Mouse (Mus musculus): ENCODE data around the gene Map2k5.

Map2k5 gene

DNA sequence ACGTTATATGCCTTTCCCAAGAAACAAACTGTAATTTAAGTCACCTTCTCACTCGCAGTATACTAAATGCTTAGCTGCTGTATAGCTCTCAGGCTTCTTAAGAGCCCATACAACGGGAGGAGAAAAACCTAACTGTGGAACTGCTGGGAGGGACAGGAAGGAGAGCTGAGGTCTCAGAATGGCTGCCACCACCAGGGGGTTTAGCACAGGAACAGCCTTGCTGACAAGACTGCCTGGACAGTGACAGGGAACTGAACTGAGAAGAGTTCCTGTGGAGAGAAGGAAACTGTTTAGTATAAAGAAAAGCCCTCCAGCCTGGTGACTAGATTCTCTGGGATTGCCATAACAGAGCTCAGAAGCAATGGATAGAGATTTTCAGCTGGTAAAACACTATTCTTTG lies 35.9 kb downstream of the Map2k5 start:
- ATAC-seq (ENCODE audit: low TSS enrichment), result no peak

DNA sequence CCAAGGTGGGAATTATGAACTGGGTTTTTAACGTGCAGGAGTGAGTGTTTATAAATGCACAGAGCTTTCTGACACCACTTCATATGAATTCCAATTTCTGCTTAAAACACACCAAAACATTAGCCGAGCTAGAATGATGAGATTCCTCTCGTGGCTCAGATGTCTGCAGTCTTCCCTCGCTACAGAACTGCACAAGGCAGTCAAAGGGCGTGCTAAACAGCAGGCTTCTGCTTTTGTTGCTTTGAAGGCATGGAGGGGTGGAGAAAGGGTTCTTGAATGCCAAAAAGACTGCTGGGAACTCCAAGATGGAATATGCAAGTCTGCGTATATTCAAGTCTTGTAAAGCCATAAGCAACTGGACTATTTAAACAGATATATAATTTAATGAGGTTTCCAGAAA lies 38.4 kb downstream of the Map2k5 start:
- no peak for ATAC-seq (ENCODE audit: low TSS enrichment)

DNA sequence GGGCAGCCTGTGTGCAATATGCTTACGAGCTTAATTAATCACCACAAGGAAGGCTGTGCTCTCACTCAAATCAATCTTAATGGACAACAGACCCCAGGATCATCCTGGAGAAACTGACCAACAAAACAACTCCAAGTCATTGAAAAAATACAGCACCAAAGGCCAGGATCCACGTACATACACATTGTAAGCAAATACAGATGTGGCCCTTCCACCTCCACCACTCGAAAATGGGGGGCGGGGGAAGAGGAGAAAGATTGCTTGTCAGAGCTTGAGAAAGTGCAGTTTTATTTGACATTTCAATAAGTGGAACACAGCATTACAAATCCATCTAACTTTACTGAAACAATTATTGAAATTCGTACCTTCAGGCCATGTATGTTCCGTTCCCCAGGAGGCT lies 39.0 kb downstream of the Map2k5 start:
- ATAC-seq (ENCODE audit: low TSS enrichment), result no peak

DNA sequence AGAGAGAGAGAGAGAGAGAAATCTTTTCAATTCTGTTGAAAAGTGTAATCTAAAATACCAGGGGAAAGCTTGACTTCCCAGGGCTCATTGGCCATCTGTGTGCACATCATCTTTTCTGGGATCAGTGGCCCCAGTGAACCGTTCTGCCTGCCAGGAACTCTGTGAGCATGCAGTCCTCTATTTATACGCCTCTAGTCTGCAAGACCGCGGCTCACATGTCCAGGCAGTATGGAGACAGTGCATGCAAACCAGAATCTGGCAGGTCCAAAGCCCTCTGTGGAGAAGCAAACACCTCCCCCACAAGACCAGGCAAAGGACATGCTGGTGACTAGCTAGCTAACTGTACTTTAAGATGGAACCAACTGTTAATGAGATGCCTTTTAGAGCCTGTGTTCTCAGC lies 41.9 kb downstream of the Map2k5 start:
- no peak for ATAC-seq (ENCODE audit: low TSS enrichment)

DNA sequence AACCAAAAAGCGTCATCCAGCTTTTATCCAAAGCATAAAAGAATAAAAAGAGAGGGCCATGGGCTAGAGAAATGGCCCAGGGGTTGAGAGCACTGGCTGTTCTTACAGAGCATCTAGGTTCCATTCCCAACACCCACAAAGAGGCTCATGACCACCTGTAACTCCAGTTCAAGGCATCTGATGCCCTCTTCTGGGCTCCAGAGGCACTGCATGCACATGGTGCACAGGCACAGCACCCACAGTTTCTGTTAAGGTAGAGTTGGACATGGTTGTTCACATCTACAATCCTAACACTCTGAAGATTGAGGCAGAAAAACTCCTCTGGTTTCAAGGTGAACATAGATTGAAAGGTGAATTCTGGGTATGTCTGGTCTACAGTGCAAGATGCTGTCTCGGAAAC lies 44.6 kb downstream of the Map2k5 start:
- ATAC-seq (ENCODE audit: low TSS enrichment), result no peak

DNA sequence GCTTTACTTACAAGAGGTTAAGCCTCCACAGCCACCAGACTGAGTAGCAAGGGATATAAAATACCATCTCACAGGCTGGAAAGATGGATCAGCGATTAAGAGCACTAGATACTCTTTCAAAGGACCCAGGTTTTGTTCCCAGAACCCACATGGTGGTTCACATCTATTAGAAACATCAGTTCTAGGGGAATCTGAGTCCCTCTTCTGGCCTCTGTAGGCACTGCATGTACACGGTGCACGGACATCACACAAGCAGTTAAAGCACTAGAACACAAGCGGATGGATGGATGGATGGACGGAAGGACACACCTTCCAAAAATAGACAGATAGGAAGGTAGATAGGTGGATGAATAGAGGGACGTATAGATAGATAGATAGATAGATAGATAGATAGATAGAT lies 46.5 kb downstream of the Map2k5 start:
- ATAC-seq (ENCODE audit: low TSS enrichment), result no peak

DNA sequence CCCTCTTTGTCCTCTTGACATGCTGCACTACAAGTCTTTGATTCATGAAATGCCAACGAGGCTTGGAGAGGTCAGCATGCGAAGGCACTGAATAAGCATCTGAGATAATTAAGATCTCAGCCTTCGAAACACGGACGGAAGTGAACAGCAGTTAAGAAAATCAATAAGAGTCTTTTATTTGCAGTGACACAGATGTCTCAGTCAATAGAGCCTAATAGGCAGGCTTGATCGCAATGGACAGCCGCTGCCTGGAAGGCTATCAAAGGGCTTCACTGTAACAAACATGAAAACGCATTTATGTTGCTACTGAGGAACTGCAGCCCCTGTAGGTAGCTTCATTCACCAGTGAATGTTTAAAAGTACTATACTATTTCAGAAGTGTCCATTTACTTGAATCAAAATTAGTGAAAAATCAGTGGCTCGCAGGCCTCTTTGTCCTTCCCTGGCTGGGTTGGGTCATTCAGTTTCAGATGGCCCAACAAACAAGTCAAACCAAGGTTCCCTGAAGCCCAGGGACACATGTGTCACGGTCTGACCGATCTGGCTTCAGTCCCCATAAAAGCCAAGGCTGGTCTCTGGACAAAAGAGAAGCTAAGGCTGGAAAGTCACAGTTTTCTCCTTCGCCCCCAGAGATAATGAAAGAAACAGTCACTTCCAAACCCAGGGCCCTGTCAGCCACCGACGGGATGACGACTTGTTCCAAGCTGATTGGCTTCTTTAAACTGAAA lies 48.6 kb downstream of the Map2k5 start:
- no peak for ATAC-seq (ENCODE audit: low TSS enrichment)

DNA sequence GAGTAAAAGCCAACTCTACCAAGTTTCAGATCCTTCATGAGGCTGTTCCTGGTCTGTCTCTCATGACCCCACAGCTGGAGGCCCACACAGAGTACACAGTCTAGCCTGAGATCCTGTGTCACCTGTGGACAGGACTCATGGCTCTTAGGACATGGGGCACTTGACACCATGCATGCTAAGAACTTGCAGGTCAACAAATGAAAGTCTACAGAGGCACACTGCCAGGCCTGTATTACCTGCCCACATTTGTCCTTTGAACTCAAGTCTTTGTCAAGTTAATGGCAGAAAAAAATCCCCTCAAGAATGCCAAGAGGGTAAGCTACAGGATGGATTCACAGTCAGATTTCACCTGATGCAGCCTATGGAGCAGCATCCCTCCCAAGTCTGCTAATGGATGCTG lies 62.5 kb downstream of the Map2k5 start:
- no peak for ATAC-seq (ENCODE audit: low TSS enrichment)

DNA sequence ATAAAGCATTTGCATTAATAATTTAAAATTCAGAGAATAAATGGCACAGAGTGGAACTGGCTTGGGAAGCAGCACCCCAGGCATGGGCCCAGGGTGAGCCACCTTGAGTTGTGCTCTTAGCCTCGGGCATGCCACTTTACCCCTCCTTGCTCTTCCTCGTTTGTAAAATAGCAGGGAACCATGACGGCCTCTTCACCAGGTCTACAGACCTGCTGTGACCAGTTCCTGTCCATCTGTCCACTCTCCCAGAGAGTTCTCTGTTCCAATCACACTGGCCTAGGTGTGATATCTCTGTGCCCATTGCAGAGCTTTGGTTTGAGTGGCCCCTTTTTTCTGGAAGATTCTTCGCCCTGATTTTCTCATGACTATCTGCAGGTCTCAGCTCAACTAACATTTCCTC lies 63.6 kb downstream of the Map2k5 start:
- no peak for ATAC-seq (ENCODE audit: low TSS enrichment)

DNA sequence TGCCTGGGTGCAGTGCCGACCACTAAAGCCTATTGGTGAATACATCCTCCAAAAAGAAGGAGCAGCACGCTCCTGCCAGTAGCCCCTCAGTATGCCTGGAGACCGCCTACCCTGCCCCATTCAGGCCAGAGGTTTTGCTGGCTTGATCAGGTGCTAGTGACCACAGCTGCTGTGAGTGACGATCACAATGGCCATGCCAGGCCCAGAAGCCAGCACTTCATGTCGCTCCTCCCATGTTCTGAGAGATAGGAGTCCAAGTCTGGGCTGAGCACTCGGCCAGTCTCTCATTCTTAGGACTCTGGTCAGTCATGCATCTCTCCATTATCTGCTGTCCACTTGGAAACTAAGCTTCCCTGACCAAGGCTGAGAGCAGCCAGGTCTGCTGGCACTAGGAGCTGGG lies 67.7 kb downstream of the Map2k5 start:
- no peak for ATAC-seq (ENCODE audit: low TSS enrichment)

DNA sequence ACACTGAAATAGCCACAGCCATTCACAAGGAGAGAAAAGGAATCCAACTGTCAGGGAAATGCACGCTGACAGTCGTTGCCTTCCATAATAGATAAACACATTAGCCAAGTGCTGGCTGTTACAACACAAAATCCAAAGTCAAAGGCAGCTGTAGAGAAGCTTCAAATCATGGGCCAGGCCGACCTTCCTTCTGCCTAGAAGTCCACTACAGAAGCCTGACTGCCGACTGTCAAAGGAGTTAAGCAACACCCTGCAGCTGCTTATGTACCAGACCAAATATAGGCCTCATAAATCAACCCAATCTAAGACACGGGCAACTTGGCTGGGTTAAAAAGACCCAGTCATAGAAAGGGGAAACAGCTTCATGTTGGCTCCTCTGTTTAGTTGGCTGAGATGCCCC lies 68.7 kb downstream of the Map2k5 start:
- ATAC-seq (ENCODE audit: low TSS enrichment), result no peak

DNA sequence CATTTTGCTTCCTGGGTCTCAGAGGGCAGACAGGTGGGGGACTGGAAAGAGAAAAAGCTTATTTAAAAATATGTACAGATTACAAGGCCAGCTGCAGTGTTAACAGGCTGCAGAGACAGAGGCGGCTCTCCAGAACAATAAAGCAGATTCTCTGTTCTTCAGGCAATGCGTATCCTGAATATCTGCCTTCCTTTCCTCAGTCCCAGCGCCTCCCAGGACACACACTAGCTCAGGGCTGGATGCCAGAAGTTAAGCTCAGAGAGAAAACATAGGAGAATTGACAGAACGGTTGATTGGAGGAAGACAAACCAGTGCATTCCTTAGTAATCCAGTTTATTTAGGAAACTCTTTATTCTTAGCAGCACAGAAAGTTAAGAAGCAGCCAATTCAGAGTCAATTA lies 69.3 kb downstream of the Map2k5 start:
- ATAC-seq (ENCODE audit: low TSS enrichment), result no peak

DNA sequence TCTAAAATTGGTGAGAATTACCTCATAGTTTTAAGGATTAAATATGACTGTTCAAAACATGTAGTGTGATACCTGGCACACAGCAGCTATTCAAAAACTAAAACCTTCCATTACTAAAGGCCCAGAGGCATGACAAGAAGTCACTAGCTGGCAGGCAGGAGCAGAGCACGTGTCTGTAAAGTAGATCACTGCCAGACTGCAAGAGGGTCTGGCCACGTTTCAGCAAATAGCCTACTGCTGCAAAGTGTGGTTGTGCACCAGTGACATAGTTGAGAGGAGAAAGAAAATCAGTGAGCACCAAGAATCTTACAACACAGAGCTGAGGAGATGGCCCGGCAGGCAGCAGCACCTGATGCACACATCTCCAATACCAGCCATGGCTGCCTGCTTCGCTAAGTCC lies 75.2 kb downstream of the Map2k5 start:
- no peak for ATAC-seq (ENCODE audit: low TSS enrichment)

DNA sequence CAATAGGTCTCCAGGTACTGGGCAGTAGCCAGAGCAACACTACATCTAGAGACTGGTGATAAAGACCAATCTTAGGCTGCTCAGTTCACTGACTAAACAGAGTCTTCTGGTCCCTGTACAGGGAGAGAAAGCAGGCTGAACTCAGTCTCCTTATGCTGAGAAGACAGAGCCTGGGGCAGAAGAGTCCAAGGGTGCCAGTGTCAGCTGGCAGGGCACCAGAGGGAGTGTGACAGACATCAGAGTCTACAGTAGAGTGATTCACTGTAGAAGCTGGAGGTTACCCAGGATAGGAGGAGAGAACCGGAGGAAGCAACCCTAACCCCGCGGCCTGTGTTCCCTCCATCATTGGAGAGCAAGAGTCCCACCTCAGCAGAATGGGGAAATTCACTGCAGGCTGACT lies 79.0 kb downstream of the Map2k5 start:
- ATAC-seq (ENCODE audit: low TSS enrichment), result no peak

DNA sequence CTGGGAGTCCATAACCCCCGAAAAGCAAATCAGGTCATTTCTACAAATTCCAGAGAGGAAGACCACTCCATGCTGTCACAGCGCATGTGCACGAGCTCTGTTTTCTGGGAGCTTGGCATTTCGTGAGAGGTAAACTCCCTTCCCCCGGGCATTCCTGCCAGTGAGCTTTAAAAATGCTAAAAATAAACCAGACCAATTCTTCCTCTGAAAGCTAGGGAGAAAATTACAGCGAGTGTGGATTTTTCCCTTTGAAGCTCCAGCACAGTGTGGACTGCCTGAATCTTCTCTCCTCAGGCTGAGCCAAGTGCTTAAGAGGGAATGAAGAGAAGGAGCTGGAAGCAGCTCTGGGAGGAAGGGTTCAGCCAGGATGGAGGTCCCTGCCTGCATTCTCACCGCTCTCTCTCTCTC lies 82.1 kb downstream of the Map2k5 start:
- peak; percentile 92 for ATAC-seq (ENCODE audit: low TSS enrichment)

DNA sequence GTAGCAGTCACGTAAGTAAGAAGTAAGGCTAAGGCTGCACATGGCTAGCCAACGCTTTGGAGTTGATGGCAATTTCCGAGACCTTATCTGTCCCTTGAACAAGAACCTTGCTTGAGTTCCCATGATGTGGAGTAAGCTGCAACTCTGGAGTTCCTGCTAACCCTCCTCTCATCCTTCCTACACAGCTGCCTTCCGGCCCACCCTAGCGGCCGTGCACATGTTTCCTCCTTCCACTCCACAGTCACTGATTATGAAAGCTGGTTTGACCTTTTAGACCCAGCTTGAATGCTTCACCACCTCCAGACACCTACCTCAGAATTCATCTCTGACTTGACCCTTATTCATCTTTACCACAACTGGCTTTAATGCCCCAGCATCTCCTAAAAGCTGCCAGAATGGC lies 82.9 kb downstream of the Map2k5 start:
- ATAC-seq (ENCODE audit: low TSS enrichment), result no peak

DNA sequence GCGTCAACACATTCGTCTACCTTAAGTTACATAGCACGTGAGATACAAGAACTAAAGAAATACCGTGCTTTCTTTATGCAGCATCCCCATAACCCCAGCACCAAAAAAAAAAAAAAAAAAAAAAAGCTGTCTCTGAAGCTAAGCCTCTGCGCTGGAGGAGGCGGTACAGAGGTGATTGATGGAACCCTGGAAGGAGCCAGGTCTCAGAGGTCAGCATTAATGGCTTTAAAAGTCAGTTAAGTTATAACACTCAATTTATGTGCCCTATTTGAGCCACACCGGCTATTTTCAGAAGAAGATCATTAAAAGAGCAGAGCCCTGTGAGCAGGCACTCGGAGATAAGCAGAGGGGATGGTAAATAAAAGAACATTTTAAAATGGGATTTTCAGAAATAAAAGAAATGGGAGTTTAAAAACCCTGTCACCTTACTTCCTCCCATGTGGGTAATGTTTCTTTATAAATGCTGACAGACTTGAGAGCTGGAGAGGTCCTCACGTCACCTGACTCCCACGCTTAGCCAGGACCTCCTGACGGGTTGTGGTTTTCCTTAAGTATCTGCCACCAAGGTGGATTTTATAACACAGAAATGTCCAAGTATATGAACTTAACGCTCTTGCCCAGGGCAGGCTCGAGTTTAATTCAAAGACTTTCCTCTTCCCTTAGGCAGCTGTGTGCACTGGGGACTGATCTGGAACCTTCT lies 83.8 kb downstream of the Map2k5 start:
- no peak for ATAC-seq (ENCODE audit: low TSS enrichment)

DNA sequence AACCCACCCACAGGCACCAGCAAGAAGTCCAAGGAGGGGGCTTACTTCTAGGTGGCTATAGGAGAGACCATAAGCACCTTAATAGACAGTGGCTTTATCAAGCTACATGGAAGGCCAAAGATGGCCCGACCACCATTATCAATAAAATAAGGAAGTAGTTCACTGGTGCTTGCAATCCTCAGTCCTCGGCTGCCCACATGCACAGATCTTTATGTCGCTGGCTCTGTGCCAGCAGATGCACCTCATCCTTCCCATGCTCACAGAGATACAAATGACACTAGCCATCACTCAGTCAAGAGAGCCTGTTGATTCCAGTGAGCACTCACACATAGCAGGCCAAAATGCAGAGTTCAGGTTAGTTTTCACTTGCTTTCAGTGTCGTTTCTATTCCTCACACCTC lies 89.0 kb downstream of the Map2k5 start:
- no peak for ATAC-seq (ENCODE audit: low TSS enrichment)

DNA sequence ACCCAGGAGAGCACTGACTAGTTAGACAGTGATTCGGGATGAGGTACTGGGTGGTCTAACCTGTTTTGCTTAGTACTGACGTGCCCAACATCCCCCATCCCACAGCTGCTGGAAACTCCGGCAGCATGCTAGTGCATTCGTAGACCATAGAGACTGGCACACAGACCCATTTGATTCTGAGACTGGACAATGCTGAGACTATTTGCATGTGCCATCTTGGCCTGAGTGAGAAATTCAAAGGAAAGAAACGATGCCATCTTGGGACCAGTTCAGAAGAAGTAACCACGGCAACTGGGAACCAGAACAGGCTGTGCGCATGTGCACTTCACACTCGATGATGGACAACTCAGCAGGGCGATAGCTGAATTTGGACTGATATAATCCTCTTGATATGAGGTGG lies 93.3 kb downstream of the Map2k5 start:
- ATAC-seq (ENCODE audit: low TSS enrichment), result no peak

DNA sequence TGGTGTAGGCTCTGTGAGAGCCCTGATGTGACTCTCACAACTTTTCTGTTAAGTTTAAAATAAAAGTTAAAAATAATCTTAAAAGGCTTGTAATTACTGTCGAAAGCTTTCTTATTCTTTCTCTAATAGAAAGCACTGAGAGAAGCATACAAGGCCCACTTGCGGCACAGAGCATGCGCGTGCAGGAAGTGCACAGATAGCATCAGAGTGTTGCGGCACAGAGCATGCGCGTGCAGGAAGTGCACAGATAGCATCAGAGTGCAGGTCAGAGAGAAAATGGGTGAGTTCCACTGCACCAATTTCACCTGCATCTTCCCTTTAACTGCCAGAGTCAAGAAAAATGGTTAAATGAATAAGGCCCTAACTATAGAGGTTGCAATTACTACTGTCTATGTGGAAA lies 95.7 kb downstream of the Map2k5 start:
- ATAC-seq (ENCODE audit: low TSS enrichment), result no peak

DNA sequence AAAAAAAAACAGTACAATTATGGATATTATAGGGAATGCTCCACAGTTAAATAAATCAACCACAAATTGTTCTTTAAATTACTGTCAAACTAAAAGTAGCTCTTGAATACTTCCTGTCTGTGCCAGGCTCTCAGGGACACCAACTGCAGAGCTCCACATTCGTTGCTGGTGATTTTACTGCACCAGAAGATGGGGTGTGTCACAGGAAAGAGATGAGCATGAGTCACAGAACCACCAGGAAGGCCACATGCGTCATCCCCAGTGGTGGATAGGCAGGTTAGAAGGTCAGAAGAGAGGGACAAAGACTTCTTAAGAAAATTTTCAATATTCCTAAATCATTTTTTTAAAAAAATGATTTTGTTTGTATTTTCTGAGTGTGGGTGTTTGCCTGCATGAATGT lies 96.6 kb downstream of the Map2k5 start:
- no peak for ATAC-seq (ENCODE audit: low TSS enrichment)

DNA sequence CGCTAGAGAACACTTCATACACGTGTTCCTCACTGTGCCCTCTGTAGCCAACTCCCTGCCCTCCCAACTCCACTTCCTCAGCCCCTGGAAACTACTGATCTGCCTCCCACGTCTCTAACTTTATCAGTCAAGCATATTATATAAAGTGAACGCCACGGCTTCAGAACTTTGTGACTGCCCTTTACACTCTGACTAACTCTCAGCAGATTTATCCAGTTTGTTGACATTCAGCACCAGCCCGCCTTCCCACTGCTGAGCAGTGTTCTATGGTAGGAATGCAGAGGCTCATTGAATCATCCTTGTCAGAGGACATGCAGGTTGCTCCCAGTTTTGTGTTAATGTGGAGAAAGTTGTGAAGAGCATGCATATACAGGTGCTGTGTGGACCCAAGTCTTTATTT lies 103.9 kb downstream of the Map2k5 start:
- no peak for ATAC-seq (ENCODE audit: low TSS enrichment)

DNA sequence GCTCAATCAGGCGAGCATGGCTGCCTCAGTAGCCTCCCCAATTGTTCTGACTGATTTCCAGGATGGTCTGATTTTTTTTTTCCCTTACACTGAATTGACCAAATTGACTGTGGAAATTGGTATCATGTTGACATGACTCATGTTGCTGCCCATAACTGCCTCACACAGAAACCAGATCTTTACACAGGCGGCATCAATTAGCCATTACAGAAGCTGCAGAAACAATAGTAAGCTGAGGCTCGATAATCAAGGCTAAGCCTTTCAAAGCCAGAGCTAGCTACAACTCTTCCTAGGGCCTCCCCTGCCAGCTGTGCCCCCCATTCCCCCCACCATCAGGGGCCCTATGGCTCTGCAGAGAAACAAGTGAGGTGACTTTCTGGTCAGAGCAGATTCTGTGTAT lies 107.9 kb downstream of the Map2k5 start:
- ATAC-seq (ENCODE audit: low TSS enrichment), result no peak

DNA sequence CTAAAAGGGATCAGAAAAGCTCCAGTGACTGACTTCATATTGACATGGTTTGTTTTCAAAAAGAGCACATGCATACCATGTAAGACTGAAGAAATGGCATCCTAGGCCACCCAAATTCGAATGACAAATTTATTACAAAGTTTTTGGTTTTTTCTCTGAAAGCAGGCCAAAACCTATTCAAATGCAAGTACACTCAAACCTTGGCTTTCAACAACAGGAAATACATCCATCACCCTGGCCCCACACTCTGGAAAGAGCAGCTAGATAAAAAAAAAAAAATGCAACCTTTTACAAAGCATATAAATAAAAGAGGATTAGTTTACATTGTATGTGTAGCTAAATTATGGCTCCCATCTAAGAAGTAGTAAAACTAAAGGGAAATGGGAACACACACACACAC lies 114.5 kb downstream of the Map2k5 start:
- ATAC-seq (ENCODE audit: low TSS enrichment), result no peak

All from frontal cortex, adult (tissue).